14 mouse cellular contexts compared by ENCODE assay signal in the genomic region with DNA sequence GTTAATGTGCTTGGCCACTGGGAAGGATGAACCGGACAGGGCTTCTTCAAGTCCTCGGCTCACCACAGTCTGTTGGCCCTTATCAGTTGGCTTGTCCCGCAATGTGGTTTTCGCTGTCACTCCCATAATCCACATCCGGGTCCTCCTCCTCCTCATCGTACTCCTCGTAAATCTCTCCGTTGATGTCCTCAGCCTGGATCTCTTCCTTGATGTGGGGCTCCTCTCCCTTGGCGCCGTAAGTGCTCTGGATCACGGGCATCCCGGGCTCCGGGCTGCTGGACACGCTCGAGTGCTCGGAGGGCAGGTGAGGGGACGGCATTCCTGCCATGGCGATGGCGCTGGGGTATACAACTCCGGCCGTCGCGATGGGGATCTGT.
A peak's percentile ranks its signal among the peaks of the same experiment; 100 is the strongest.
DNase-seq lines count a peak whose midpoint lies in the region; ATAC-seq and TF ChIP-seq lines count a peak whose summit lies in the region.
"Had no signal": no experiment of that assay in that cellular context is flagged by ENCODE, and none has a peak within 500 bp of the region (broad histone marks: within the 10 kb centered on the region; RNA-seq: fewer than 3 reads in every experiment).

No protein-coding gene starts in this region.

- peak; percentile 82 for ATAC-seq in liver, embryonic 11.5 days (replicated peaks; ENCODE audit: low FRiP score)
- peak; percentile 83 for ATAC-seq in megakaryocyte progenitor cell, adult 5-6 weeks (replicated peaks; ENCODE audit: poor library complexity)
- ATAC-seq in hindbrain, embryonic 12.5 days (ENCODE audit: low FRiP score): no peak

- H3K36me3 ChIP-seq in liver, embryonic 11.5 days (ENCODE audit: control insufficient read depth, insufficient read depth, low read length): no peaks in the 10 kb centered on the region
- H3K36me3 ChIP-seq in hindbrain, embryonic 12.5 days: peaks cover 25% of the 10 kb centered on the region

- no peak for TF ChIP-seq CTCF in bone marrow, adult 2 months (IDR thresholded peaks at IDR 0.05; ENCODE audit: control insufficient read depth, insufficient read depth, low read length)

- H3K4me1 ChIP-seq in bone marrow, adult 2 months (ENCODE audit: control insufficient read depth, insufficient read depth, low read length): no peaks in the 10 kb centered on the region; the same call in 1 of the 2 replicates
- H3K4me1 ChIP-seq in liver, embryonic 11.5 days (replicated peaks; ENCODE audit: control insufficient read depth, insufficient read depth, low read length): no peaks in the 10 kb centered on the region
- H3K4me1 ChIP-seq in hindbrain, embryonic 12.5 days: 0 out of 2 replicates have a peak, but pooled peaks cover 2% of the 10 kb centered on the region

- no peak overlapping the region for H3K27ac ChIP-seq in bone marrow, adult 2 months (ENCODE audit: control insufficient read depth, insufficient read depth, low read depth, low read length, poor library complexity)
- no peak overlapping the region for H3K27ac ChIP-seq in liver, embryonic 11.5 days (ENCODE audit: low read depth, low read length)
- H3K27ac ChIP-seq in hindbrain, embryonic 12.5 days: no peak overlapping the region
- H3K27ac ChIP-seq: heart, embryonic 10.5 days; limb, embryonic 10.5 days; neural tube, embryonic 13.5 days had no signal

- peak overlapping the region; percentile 51 for H3K4me2 ChIP-seq in liver, embryonic 11.5 days
- H3K4me2 ChIP-seq in hindbrain, embryonic 12.5 days (replicated peaks): no peak overlapping the region
- H3K4me2 ChIP-seq: lung, embryonic 14.5 days; neural tube, embryonic 13.5 days had no signal

- H3K9ac ChIP-seq in liver, embryonic 11.5 days (ENCODE audit: low read depth, low read length): peak overlapping the region; percentile 38; the same call in 1 of the 2 replicates
- no peak overlapping the region for H3K9ac ChIP-seq in hindbrain, embryonic 12.5 days
- H3K9ac ChIP-seq: lung, embryonic 14.5 days; neural tube, embryonic 13.5 days had no signal

- no peaks in the 10 kb centered on the region for H3K9me3 ChIP-seq in liver, embryonic 11.5 days (ENCODE audit: control insufficient read depth, low read length)
- H3K9me3 ChIP-seq in hindbrain, embryonic 12.5 days (replicated peaks): no peaks in the 10 kb centered on the region
- H3K9me3 ChIP-seq: heart, embryonic 10.5 days; limb, embryonic 10.5 days; neural tube, embryonic 13.5 days had no signal

- no peaks in the 10 kb centered on the region for H3K27me3 ChIP-seq in liver, embryonic 11.5 days (replicated peaks; ENCODE audit: control insufficient read depth, insufficient read depth, low read length)
- H3K27me3 ChIP-seq in hindbrain, embryonic 12.5 days: no peaks in the 10 kb centered on the region
- H3K27me3 ChIP-seq: neural tube, embryonic 13.5 days had no signal

- no peak for TF ChIP-seq POLR2A in bone marrow, adult 2 months (IDR thresholded peaks at IDR 0.05; ENCODE audit: borderline replicate concordance, control insufficient read depth, low read depth, low read length)

- peak; percentile 21 for DNase-seq in kidney, postnatal 14 days
- no peak for DNase-seq in kidney, postnatal 36 days
- no peak for DNase-seq in liver, embryonic 11.5 days (ENCODE audit: low spot score)
- DNase-seq in adrenal gland, adult 8-10 months: no peak
- no peak for DNase-seq in left cerebral cortex, adult 9 months (ENCODE audit: low spot score in 2 of 2)
- DNase-seq: cerebellum, adult 9-11 months; gastrocnemius, postnatal 14 days; lung, embryonic 14.5 days had no signal

- WGBS in bone marrow, adult 2 months: 69% methylated on average over 23 of the region's 23 CpGs
- WGBS in liver, embryonic 11.5 days: 70% methylated on average over 23 of the region's 23 CpGs
- WGBS in hindbrain, embryonic 12.5 days: 97% methylated on average over 23 of the region's 23 CpGs

- H3K4me3 ChIP-seq in bone marrow, adult 2 months (replicated peaks; ENCODE audit: control insufficient read depth, low read depth, low read length): peak overlapping the region; percentile 21
- peak overlapping the region; percentile 40 for H3K4me3 ChIP-seq in liver, embryonic 11.5 days (ENCODE audit: low read depth, low read length)
- H3K4me3 ChIP-seq in hindbrain, embryonic 12.5 days: no peak overlapping the region
- H3K4me3 ChIP-seq: heart, embryonic 10.5 days; limb, embryonic 10.5 days; neural tube, embryonic 13.5 days had no signal
